Mouse (Mus musculus): ENCODE data around the gene Kif26b.

Gene Kif26b

DNA sequence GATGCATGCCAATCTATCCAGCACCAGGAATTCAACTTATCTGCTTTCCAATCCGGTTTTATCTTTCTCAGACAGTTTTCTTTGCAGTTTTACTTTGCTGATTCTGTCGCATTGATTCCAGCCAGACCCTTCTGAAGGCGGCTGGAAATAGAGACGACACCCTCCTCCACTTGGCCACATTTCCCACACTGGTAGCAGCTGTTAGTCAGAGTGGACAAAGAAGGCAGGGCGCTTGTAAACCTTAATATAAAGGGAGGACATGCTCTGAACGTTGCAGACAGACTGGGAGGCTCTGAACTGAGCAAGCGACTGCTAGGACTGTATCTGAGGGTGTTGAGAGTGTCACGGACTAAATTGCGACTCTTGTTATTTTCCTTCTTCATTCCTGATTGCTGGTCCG, 11.3 kb downstream of the Kif26b start:
- no peak for DNase-seq (ENCODE audit: low read depth, low spot score)

GRCm38 (mm10) chr1:178542415-178542814, 13.5 kb downstream of the Kif26b start:
- DNase-seq (ENCODE audit: low read depth, low spot score): no peak

GRCm38 (mm10) chr1:178542990-178543944, 14.3 kb downstream of the Kif26b start:
- no peak for DNase-seq (ENCODE audit: low read depth, low spot score)

GRCm38 (mm10) chr1:178544585-178544984, 15.7 kb downstream of the Kif26b start:
- DNase-seq (ENCODE audit: low read depth, low spot score): no peak

DNA sequence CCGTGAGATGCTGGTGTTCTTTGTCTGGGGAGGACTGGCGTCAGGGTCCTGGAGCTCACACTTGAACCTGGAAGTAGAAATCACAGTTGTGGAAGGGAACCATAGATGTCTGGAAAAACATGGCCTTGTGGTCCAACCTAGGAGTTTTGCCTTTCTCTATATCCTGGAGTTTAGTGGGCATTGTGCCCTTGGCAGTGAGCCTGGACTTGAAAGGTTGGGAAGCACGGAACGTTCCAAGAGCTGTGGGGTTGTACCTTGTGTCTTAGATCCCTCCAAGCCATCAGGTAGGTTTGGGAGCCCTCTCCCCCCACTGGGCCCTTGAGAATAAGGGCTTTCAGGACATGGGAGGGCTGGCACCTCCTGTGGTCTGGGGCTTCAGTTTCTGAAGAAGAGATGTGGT, 20.7 kb downstream of the Kif26b start:
- no peak for DNase-seq (ENCODE audit: low read depth, low spot score)

- DNase-seq (ENCODE audit: low read depth, low spot score): no peak
Measured at GRCm38 (mm10) chr1:178550477-178551047, 21.6 kb downstream of the Kif26b start.

DNA sequence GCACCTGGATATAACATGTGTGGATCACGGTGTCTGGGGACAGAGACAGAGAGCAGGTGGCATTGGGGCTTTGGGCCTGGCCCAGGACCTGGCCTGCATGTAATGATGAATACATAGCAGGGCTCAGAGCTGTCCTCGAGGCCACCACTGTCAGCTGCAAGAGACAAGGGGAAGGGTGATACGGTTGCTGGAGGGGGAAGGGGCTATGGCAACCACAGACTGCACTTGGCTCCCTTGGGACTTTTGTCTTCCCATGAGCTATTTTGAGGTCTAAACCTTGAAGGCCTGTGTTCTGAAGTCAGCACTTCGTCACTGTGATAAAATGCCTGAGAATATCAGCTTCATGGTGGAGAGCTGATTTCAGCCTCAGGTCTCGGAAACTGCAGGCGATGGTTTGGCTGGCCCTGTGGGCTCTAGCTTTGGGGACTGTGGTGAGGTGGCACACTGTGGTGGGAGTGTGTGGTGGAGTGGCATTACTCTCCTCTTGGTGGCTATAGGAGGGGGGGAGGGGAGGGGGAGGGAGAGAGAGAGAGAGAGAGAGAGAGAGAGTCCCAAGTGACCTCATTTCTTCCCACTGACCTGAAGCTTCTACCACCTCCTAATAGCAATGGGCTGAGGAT, 23.5 kb downstream of the Kif26b start:
- no peak for DNase-seq (ENCODE audit: low read depth, low spot score)

DNA sequence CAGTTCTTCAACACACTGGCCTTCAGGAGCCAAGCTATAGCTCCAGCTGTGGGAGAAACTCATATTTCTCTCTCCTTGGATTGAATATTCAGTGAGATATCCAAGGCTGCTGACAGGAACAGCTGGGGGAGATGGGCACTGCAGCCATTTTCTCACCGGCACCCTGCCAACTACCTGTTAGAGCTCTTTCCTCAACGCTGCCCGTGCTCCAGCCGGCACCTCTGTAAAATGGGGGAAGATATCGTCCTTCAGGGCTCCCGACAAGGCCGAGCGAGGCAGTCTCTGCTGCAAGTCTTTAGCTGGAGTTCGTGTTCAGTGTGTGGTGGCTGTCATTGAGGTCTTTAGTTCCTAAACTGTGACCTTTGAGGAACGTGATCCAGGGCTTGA, 24.0 kb downstream of the Kif26b start:
- DNase-seq (ENCODE audit: low read depth, low spot score): no peak

DNA sequence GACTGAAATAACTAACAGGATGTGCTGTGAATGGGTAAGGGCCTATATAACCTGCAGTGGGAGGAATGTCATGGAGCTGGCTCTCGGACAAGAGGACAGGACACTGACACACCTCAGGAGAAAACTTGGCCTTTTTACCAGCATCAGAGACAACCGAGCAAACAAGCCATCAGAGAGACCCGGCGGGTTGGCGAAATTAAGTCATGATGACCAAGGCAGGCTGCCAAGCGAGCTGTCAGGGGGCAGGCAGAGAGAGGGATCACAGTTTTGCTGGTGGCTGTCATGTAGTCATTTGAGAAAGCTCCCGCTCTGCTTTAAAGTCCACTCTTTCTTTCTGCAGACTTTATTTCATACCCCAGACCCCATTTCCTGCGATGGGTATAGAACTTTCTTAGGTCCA, 27.3 kb downstream of the Kif26b start:
- no peak for DNase-seq (ENCODE audit: low read depth, low spot score)

- DNase-seq (ENCODE audit: low read depth, low spot score): no peak
Measured at GRCm38 (mm10) chr1:178560043-178560442, 31.1 kb downstream of the Kif26b start.

DNA sequence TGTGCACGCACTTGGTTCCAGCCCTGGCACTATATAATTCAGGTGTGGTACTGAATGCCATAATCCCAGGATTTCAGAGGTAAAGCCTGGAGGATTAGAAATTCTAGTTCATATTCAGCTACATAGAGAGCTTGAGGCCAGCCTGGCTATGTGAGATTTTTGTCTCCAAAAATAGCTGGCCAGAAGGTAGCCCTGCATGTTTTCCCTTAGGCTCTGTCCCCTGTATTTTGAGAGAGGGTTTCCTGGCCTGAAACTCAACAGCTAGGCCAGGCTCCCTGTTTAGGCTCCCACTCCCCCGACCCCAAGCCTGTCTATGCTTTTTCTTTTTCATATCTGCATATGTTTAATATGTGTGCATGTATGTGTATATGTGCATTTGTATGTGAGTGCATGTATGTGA, 34.9 kb downstream of the Kif26b start:
- no peak for DNase-seq (ENCODE audit: low read depth, low spot score)

GRCm38 (mm10) chr1:178564800-178565199, 35.9 kb downstream of the Kif26b start:
- DNase-seq (ENCODE audit: low read depth, low spot score): no peak

DNA sequence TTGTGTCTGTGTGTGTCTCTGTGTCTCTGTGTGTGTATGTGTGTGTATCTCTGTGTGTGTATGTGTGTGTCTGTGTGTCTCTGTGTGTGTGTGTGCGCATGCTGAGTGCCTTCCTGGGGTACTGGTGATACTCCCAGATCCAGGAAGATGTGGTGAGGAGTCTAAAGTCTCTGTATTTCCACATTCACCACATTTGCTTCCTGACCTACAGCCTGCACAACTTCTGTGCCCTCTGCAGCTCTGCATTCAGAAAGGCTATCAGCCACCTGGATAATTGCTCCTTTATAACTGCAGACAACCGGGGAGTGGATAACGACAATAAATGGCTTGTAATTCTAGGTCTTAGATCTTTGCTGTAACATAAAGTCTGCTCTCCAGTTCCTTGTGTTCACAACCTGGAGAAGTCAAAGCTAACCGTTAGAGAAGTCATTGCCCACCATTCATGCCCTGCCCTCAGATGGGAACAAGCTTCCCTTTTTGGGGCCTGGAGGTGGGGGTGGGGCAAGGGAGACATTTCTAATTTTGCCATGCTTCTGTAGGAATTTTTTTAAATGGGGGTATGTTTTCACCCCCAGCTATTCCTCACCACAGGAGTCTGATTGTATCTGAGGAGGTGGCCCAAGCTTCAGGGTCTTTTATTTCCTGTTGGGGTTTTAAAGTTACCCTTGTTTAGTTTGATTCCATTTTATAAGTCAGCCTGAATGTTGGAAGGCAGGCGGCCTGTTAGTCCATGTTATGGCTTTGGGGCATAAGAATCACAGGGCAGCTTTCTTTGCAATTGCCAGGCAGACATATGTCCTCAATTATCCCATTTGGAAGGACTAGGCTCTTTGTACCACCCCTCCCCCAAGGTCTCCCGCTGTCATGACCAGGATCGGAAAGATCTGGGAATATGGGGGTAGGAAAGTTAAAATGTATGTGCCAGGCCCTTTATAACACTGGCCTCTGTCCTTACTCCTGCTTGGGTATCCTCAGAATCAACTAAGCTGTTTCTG, 39.9 kb downstream of the Kif26b start:
- DNase-seq (ENCODE audit: low read depth, low spot score): no peak

DNA sequence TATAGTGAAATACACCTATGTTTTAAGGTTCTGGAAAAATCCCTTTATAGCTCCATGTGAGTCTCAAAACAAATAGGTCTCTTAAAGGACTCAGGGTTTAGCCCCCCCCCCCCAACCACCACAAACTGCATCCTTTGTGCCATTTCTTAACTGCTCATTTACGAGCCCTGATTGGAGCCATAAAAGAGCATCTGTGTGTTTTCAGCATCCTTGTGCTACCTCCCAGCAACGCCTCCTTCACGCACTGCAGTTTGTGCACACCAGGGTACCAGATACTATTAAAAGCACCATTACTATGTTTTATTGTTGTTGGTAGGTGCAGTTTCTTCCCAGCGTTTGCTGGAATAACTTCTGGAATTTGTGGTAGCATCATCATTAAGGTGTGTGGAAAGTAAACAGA, 42.1 kb downstream of the Kif26b start:
- DNase-seq (ENCODE audit: low read depth, low spot score): no peak

DNA sequence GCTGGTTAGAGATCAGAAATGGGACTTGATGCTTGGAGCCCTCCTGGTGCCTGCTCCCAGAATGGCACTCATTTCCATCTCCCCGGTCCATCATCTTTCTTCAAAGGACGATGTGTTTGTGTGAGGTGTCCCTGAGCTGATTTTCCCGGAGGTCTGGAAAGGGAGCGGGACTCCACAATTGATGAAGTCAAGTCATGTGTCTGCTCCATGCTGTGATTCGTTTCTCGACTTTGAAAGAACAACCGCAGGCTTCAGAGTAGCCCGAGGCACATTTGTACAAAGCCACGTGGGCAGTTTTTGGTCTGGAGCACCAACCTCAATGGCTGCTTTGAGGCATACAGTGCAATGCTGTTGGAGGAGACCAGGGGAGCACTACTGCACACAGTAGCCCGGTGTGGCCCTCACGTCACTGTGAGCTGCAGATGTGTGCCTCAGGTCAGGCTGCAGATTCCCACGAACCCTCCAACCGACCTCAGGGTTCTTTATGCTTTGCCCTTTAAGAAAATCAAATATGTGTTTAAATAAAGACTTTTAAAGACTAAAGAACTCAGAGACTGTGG, 43.0 kb downstream of the Kif26b start:
- DNase-seq (ENCODE audit: low read depth, low spot score): no peak

DNA sequence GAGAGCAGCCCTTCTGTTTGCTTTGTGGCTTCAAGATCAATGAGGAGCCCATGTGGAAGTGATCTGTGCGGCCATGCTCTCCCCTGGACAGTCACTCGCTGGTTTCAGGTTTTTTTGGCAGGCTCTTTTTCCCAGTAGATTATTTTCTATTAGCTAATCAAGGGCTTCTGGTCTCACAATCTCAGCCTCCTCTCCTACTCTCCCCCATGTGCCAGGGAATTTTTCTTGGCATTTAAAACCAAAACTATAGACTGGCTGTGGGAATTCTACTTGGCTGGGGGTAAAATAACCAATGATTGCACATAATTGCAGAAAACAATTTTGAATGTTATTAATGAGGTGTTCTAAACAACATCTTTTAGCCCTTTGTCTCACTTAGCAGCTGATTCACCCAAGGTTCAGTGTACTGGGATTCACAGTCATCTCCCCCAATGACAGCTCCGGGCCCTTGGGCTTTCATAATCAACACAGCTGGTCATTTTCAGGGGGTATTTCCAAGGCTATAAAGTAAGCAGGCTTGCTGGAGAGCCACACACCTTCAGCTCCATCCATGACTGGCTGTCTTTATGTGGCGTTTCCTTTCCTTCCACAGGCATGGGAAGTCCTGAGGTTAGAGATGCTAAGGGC, 44.6 kb downstream of the Kif26b start:
- no peak for DNase-seq (ENCODE audit: low read depth, low spot score)

- DNase-seq (ENCODE audit: low read depth, low spot score): no peak
Measured at GRCm38 (mm10) chr1:178575706-178576105, 46.8 kb downstream of the Kif26b start.

DNA sequence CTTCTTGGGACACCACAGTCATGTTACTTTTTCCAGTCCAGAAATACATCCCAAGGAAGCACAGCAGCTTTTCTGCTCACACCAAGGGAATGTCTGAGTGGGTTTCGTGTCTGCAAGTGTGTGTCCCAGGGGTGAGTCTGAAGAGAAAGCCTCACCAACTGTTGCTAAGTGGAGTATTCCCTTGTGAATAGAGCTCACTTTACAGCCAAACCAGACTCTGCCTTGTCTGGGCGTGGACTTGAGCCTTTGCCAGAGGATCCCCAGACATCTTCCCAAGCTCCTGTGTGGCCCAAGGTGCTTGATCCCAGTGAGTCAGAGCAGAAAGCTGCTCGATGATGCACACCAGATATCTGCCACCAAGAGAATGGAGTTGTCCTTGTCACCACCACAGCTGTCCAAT, 48.0 kb downstream of the Kif26b start:
- no peak for DNase-seq (ENCODE audit: low read depth, low spot score)

- peak; percentile 59 for DNase-seq (ENCODE audit: low read depth, low spot score)
Measured at GRCm38 (mm10) chr1:178585366-178586020, 56.6 kb downstream of the Kif26b start.

Measured in mesoderm, embryonic 11.5 days (tissue).